Mouse (Mus musculus): ENCODE measurements around the gene Hs3st1.
A peak's percentile ranks its signal among the peaks of the same experiment; 100 is the strongest.
"Not testable (repeated sequence)": the region's sequence is repeated elsewhere in the genome, so short reads cannot be mapped to it uniquely, and the experiment has no call there.

The Hs3st1 gene

GRCm38 (mm10) chr5:39755375-39755774 lies at the start of gene Hs3st1:
Hs3st1 (minus strand) TSS chr5:39755475.
- not testable (repeated sequence) for DNase-seq

GRCm38 (mm10) chr5:39804663-39805062 lies 49.4 kb upstream of the Hs3st1 start:
- DNase-seq, result no peak

GRCm38 (mm10) chr5:39803941-39804340 lies 48.7 kb upstream of the Hs3st1 start:
- DNase-seq, result peak; percentile 68

- DNase-seq, result peak; percentile 4
Observed at GRCm38 (mm10) chr5:39803457-39803856, 48.2 kb upstream of the Hs3st1 start.

- no peak for DNase-seq
Observed at GRCm38 (mm10) chr5:39802110-39802509, 46.8 kb upstream of the Hs3st1 start.

GRCm38 (mm10) chr5:39777094-39777710 lies 21.9 kb upstream of the Hs3st1 start:
- DNase-seq, result peak; percentile 5

GRCm38 (mm10) chr5:39771680-39772348 lies 16.5 kb upstream of the Hs3st1 start:
- no peak for DNase-seq

GRCm38 (mm10) chr5:39761682-39762456 lies 6.6 kb upstream of the Hs3st1 start:
- DNase-seq, result no peak

- peak; percentile 31 for DNase-seq
Observed at GRCm38 (mm10) chr5:39758890-39759475, 3.7 kb upstream of the Hs3st1 start.

- no peak for DNase-seq
Observed at GRCm38 (mm10) chr5:39736843-39737242, 18.4 kb downstream of the Hs3st1 start.

- DNase-seq, result no peak
Observed at GRCm38 (mm10) chr5:39733750-39734443, 21.4 kb downstream of the Hs3st1 start.

GRCm38 (mm10) chr5:39733013-39733749 lies 22.1 kb downstream of the Hs3st1 start:
- DNase-seq, result no peak

- peak; percentile 9 for DNase-seq
Observed at GRCm38 (mm10) chr5:39715694-39716550, 39.4 kb downstream of the Hs3st1 start.

GRCm38 (mm10) chr5:39715193-39715592 lies 40.1 kb downstream of the Hs3st1 start:
- peak; percentile 36 for DNase-seq

- DNase-seq, result no peak
Observed at GRCm38 (mm10) chr5:39705539-39705938, 49.7 kb downstream of the Hs3st1 start.

- no peak for DNase-seq
Observed at GRCm38 (mm10) chr5:39660826-39661225, 94.4 kb downstream of the Hs3st1 start.

- no peak for DNase-seq
Observed at GRCm38 (mm10) chr5:39659417-39659816, 95.9 kb downstream of the Hs3st1 start.

- DNase-seq, result peak; percentile 38
Observed at GRCm38 (mm10) chr5:39644827-39645380, 110.4 kb downstream of the Hs3st1 start.

GRCm38 (mm10) chr5:39643924-39644826 lies 111.1 kb downstream of the Hs3st1 start:
- peak; percentile 93 for DNase-seq
